Mouse (Mus musculus) left cerebral cortex, postnatal 10 days (tissue): ENCODE measurements around the gene Mllt3. TPM values are rescaled to one million over a fixed set of nuclear protein-coding genes. Genes with fewer than 3 reads are reported as not detected.

Experiments used
- DNase-seq, 2 experiments: peaks; one replicate each; pipeline ENCODE4 v3.0.0; 2021 to 2022; ENCODE audit warnings: low spot score in 2 of 2, mixed read lengths in 1 of 2; ENCODE audit errors: extremely low spot score in 1 of 2
- intact Hi-C: fragments of 180-260 bp; cut with DNase I; formaldehyde crosslinking; loops from one replicate; pipeline ENCODE4 v1.15.1; 2025
- total RNA-seq, 2 experiments: library from RNA; stranded (reverse); gene quantifications; 2 replicates each; pipeline ENCODE4 v1.2.3; 2021

The Mllt3 gene
- total RNA-seq, 2 experiments from 2014 or later: 30.3 to 38.8 TPM

GRCm38 (mm10) chr4:87806196-87806987 is 226.8 kb downstream of the Mllt3 start:
- intact Hi-C loops: no loop called here
- no peak for DNase-seq

- DNase-seq: no peak
Observed at GRCm38 (mm10) chr4:87804576-87804975, 228.6 kb downstream of the Mllt3 start.

GRCm38 (mm10) chr4:87803313-87803712 is 229.9 kb downstream of the Mllt3 start:
- peak in 1 of 2 experiments; percentile 13 for DNase-seq
- intact Hi-C loops: no loop called here

More at GRCm38 (mm10) chr4:87804576-87804975, 228.6 kb downstream of the Mllt3 start:
- intact Hi-C loops: no loop called here

- intact Hi-C loops: no loop called here
- DNase-seq: no peak
Observed at GRCm38 (mm10) chr4:87802140-87802539, 231.0 kb downstream of the Mllt3 start.

GRCm38 (mm10) chr4:87801332-87801731 is 231.8 kb downstream of the Mllt3 start:
- intact Hi-C loops: no loop called here
- no peak for DNase-seq

- DNase-seq: no peak
- intact Hi-C loops: no loop called here
Observed at GRCm38 (mm10) chr4:87800276-87800675, 232.9 kb downstream of the Mllt3 start.

GRCm38 (mm10) chr4:87799418-87799817 is 233.7 kb downstream of the Mllt3 start:
- DNase-seq: no peak
- intact Hi-C loops: no loop called here

- intact Hi-C loops: no loop called here
- no peak for DNase-seq
Observed at GRCm38 (mm10) chr4:87795261-87795660, 237.9 kb downstream of the Mllt3 start.

GRCm38 (mm10) chr4:87794216-87794615 is 238.9 kb downstream of the Mllt3 start:
- intact Hi-C loops: no loop called here
- no peak for DNase-seq

- no peak for DNase-seq
- intact Hi-C loops: no loop called here
Observed at GRCm38 (mm10) chr4:87792511-87792910, 240.7 kb downstream of the Mllt3 start.

- no peak for DNase-seq
- intact Hi-C loops: loop anchor here (5.0 kb wide), 3 partner anchors 243 to 563 kb away; partner anchors contain the start of gene Mllt3
Observed at GRCm38 (mm10) chr4:87789446-87789845, 243.7 kb downstream of the Mllt3 start.

GRCm38 (mm10) chr4:87788691-87789090 is 244.5 kb downstream of the Mllt3 start:
- DNase-seq: peak in 1 of 2 experiments; percentile 40

GRCm38 (mm10) chr4:87785132-87786074 is 247.8 kb downstream of the Mllt3 start:
- peak; percentile 34 to 66 for DNase-seq
- intact Hi-C loops: loop anchor here (5.0 kb wide), 3 partner anchors 247 to 567 kb away; partner anchors contain the start of gene Mllt3

More at GRCm38 (mm10) chr4:87788691-87789090, 244.5 kb downstream of the Mllt3 start:
- intact Hi-C loops: loop anchor here (5.0 kb wide), 3 partner anchors 244 to 564 kb away; partner anchors contain the start of gene Mllt3

- intact Hi-C loops: no loop called here
- no peak for DNase-seq
Observed at GRCm38 (mm10) chr4:87783809-87784208, 249.4 kb downstream of the Mllt3 start.

- no peak for DNase-seq
- intact Hi-C loops: no loop called here
Observed at GRCm38 (mm10) chr4:87781971-87782370, 251.2 kb downstream of the Mllt3 start.

- DNase-seq: no peak
- intact Hi-C loops: no loop called here
Observed at GRCm38 (mm10) chr4:87775721-87776120, 257.4 kb downstream of the Mllt3 start.

GRCm38 (mm10) chr4:87774515-87774914 is 258.6 kb downstream of the Mllt3 start:
- no peak for DNase-seq
- intact Hi-C loops: no loop called here

GRCm38 (mm10) chr4:87767711-87768561 is 265.2 kb downstream of the Mllt3 start:
- intact Hi-C loops: no loop called here
- DNase-seq: peak in 1 of 2 experiments; percentile 20
